Mouse (Mus musculus) G1E (cell line): ENCODE data around the gene Cdh15. TPM values are rescaled to one million over a fixed set of nuclear protein-coding genes. Genes with fewer than 3 reads are reported as not detected.

Source experiments
- ATAC-seq: 2 replicates; pipeline ENCODE4 v1.8.0; 2016; ENCODE audit warnings: mild to moderate bottlenecking; ENCODE audit not compliant: insufficient number of reproducible peaks, poor library complexity, low FRiP score, severe bottlenecking; ENCODE audit errors: extremely low read depth
- DNase-seq: peaks from one replicate; pipeline ENCODE4 v3.0.0; 2012; ENCODE audit warnings: low spot score
- H3K27me3 ChIP-seq: 2 replicates; pipeline ENCODE4 v1.6.1; 2012; ENCODE audit warnings: mild to moderate bottlenecking, low read length, inconsistent platforms; ENCODE audit not compliant: insufficient read depth
- H3K36me3 ChIP-seq: replicated peaks from 2 replicates; pipeline ENCODE3; 2012; ENCODE audit warnings: mild to moderate bottlenecking, inconsistent platforms
- H3K4me1 ChIP-seq: 2 replicates; pipeline ENCODE4 v1.6.1; 2012; ENCODE audit warnings: low read depth, low read length, inconsistent platforms, mixed read lengths; ENCODE audit not compliant: insufficient read depth
- H3K4me3 ChIP-seq: 2 replicates; pipeline ENCODE4 v1.5.1; 2012; ENCODE audit warnings: low read depth, mild to moderate bottlenecking, inconsistent platforms, low read length, moderate library complexity, mixed read lengths
- H3K9me3 ChIP-seq: replicated peaks from 2 replicates; pipeline ENCODE4 v1.6.1; 2012; ENCODE audit warnings: inconsistent platforms
- CTCF ChIP-seq: IDR thresholded peaks from 2 replicates; pipeline ENCODE4 v1.5.1; 2012; ENCODE audit warnings: low read depth, low read length, inconsistent platforms, mixed read lengths
- GATA1 ChIP-seq: IDR thresholded peaks from 2 replicates; pipeline ENCODE4 v1.6.1; 2012; ENCODE audit warnings: borderline replicate concordance, low read length, inconsistent platforms, mixed read lengths
- GATA2 ChIP-seq: IDR thresholded peaks from 2 replicates; pipeline ENCODE4 v1.6.1; 2012; ENCODE audit warnings: low read depth, low read length, inconsistent platforms, borderline replicate concordance
- POLR2AphosphoS5 ChIP-seq: IDR thresholded peaks from 2 replicates; pipeline ENCODE4 v1.6.1; 2012; ENCODE audit warnings: low read depth, low read length, inconsistent platforms; ENCODE audit not compliant: insufficient replicate concordance
- TAL1 ChIP-seq: conservative IDR thresholded peaks from 2 replicates; pipeline ENCODE4 v1.6.1; 2012; ENCODE audit warnings: low read depth, low read length, inconsistent platforms, mixed read lengths
- polyA plus RNA-seq: library from polyadenylated mRNA; stranded (reverse); fragments of >175 nt; gene quantifications from 2 replicates; pipeline ENCODE4 v1.2.3, GENCODE M21; 2012
- total RNA-seq, 2 experiments: library from RNA; stranded (forward) in 1 of 2; stranded (reverse) in 1 of 2; fragments of 200-1000 nt in 1 of 2; fragments of >200 nt in 1 of 2; fragmentation: Nextera tagmentation in 1 of 2; gene quantifications; 2 replicates each; pipeline ENCODE4 v1.2.3; 2014 to 2017

Gene Cdh15
- total and polyA plus RNA-seq, 3 experiments, result not detected

DNA sequence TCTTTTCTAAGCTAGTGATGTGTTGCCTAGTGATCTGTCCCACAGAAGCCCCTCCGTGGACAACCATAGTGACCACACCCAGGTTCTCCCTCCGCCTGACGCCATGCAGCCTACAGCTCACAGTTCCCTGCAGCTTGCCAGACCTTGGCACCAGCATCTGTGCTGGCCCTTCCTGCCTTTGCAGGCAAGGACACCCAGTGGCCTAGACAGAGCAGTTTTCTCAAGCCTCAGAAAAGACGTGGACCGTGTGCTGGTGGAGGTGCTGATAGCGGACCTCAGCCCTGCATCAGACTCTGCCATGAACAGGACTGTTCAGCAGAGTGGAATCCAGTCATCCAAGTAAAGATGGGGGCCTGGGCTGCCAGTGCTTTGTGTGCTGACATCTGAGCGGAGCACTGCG, 37.4 kb upstream of the Cdh15 start:
- DNase-seq, result no peak
- Histone ChIP-seq H3K4me3 (no peak overlapping the region), H3K9me3 (0 out of 2 replicates have a peak, but pooled peaks cover 2% of the 10 kb centered on the region), H3K27me3 (peaks cover 86% of the 10 kb centered on the region), H3K4me1 (peaks cover 20% of the 10 kb centered on the region), H3K36me3 (no peaks in the 10 kb centered on the region)
- no peak for ATAC-seq
- TF ChIP-seq GATA2 (no peak), POLR2AphosphoS5 (no peak), TAL1 (no peak), GATA1 (no peak), CTCF (no peak)

- no peaks in the 10 kb centered on the region for H3K36me3 ChIP-seq
- H3K4me1 ChIP-seq, result peaks cover 20% of the 10 kb centered on the region
- peaks cover 86% of the 10 kb centered on the region for H3K27me3 ChIP-seq
- ATAC-seq, result no peak
- 0 out of 2 replicates have a peak, but pooled peaks cover 2% of the 10 kb centered on the region for H3K9me3 ChIP-seq
- no peak for DNase-seq
- TF ChIP-seq GATA1 (no peak), TAL1 (no peak), POLR2AphosphoS5 (no peak), CTCF (no peak), GATA2 (no peak)
- no peak overlapping the region for H3K4me3 ChIP-seq
Measured at GRCm38 (mm10) chr8:122811870-122812494, 35.8 kb upstream of the Cdh15 start.

DNA sequence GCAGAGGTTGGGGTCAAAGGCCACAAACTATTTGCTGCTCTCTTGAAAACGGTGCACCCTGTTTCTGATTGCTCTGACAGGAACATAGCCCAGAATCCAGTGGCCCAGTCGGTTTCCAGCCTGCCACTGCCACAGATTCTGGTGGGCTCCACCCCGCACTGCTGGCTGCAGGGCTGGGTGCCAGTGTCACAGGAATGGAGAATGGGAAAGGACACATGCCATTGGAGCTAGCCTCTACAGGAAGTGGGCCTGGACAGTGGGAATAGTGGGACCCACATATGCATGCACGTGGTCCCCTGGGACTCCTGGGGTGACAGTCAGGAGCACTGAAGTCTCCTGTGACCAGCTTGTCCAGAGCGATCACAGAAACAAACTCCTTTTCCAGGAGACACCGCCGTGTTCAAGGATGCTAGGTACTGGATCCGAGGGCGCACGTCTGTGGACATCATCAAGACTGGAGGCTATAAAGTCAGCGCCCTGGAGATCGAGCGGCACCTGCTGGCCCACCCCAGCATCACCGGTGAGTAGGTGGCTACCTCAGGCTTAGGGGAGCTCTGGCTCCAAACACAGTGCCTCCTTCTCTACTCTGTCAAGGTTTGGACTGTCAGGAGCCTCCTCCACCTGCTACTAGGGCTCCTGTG, 35.0 kb upstream of the Cdh15 start:
- ATAC-seq (peak; percentile 28; the same call in 1 of the 2 replicates), DNase-seq (peak; percentile 77)
- no peaks in the 10 kb centered on the region for H3K36me3 ChIP-seq

GRCm38 (mm10) chr8:122814608-122815007, 33.2 kb upstream of the Cdh15 start:
- no peak for DNase-seq
- no peak for ATAC-seq
- H3K4me1 ChIP-seq, result peaks cover 20% of the 10 kb centered on the region
- H3K27me3 ChIP-seq, result peaks cover 94% of the 10 kb centered on the region
- H3K9me3 ChIP-seq, result 0 out of 2 replicates have a peak, but pooled peaks cover 2% of the 10 kb centered on the region
- TF ChIP-seq GATA2, result no peak
- TF ChIP-seq GATA1, result no peak
- TF ChIP-seq POLR2AphosphoS5, result no peak
- TF ChIP-seq CTCF, result no peak
- no peak for TF ChIP-seq TAL1
- no peak overlapping the region for H3K4me3 ChIP-seq
- H3K36me3 ChIP-seq, result no peaks in the 10 kb centered on the region

More for the DNA sequence above, 35.0 kb upstream of the Cdh15 start:
- TF ChIP-seq CTCF (peak; percentile 61), TAL1 (no peak)
- Histone ChIP-seq H3K4me3 (no peak overlapping the region), H3K4me1 (peaks cover 20% of the 10 kb centered on the region), H3K27me3 (peaks cover 86% of the 10 kb centered on the region), H3K9me3 (0 out of 2 replicates have a peak, but pooled peaks cover 2% of the 10 kb centered on the region)

DNA sequence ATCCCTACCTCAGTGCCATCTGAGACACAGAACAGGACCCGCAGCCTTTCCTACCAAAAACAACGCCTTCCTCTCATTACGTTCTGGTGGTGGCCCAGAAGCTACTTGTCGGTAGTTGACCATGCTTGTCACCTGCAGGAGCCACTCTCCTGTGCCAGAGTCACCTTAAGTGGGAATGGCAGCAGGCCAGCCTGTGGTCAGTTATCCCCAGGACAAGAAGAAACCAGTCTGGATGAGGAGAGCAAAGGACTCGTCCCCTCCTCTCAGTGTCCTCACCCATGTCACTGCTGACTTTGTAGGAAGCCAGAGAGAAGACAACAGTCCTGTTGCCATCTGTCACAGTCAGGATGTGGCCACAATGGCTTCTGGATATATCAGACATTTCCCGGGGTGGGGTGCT, 30.8 kb upstream of the Cdh15 start:
- no peak overlapping the region for H3K4me3 ChIP-seq
- ATAC-seq, result no peak

GRCm38 (mm10) chr8:122817724-122818496, 29.9 kb upstream of the Cdh15 start:
- ATAC-seq (no peak), DNase-seq (no peak)
- no peaks in the 10 kb centered on the region for H3K9me3 ChIP-seq
- no peaks in the 10 kb centered on the region for H3K36me3 ChIP-seq
- H3K4me3 ChIP-seq, result no peak overlapping the region
- H3K4me1 ChIP-seq, result 0 out of 2 replicates have a peak, but pooled peaks cover 5% of the 10 kb centered on the region
- TF ChIP-seq GATA1 (no peak), GATA2 (no peak), POLR2AphosphoS5 (no peak), CTCF (no peak), TAL1 (no peak)
- H3K27me3 ChIP-seq, result peaks cover 86% of the 10 kb centered on the region

More for the DNA sequence above, 30.8 kb upstream of the Cdh15 start:
- H3K27me3 ChIP-seq, result peaks cover 96% of the 10 kb centered on the region
- no peaks in the 10 kb centered on the region for H3K9me3 ChIP-seq
- TF ChIP-seq GATA2 (no peak), CTCF (no peak), POLR2AphosphoS5 (no peak), GATA1 (no peak), TAL1 (no peak)
- no peak for DNase-seq
- H3K4me1 ChIP-seq, result peaks cover 13% of the 10 kb centered on the region
- no peaks in the 10 kb centered on the region for H3K36me3 ChIP-seq
